Mouse (Mus musculus): ENCODE data around the gene Prl3d1. TPM values are rescaled to one million over a fixed set of nuclear protein-coding genes. Genes with fewer than 3 reads are reported as not detected.
"Not testable (repeated sequence)": the region's sequence is repeated elsewhere in the genome, so short reads cannot be mapped to it uniquely, and the experiment has no call there.

Prl3d1 gene
- total RNA-seq (2022): not detected

DNA sequence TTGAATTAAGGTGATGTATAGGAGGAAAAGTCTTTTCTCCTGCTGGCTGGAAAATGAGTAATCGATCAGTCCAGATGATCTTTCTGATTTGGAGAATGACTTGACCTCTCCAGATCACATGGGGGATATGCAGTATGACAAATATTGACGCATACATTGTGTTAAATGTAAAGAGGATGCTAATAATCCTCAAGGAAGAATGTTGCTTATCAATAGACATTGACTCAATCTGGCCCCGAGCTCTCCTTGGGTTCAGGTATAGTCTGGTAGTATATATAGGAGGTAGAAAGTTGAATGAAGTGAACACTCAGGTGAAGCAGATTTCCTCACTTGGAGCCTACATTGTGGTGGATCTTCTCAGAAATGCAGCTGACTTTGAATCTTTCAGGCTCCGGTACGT, at the start of gene Prl3d1:
Prl3d1 (plus strand) TSS at position 301 of the 400 bp plus-strand sequence.
- not testable (repeated sequence) for DNase-seq (ENCODE audit: low spot score in 2 of 2)

DNA sequence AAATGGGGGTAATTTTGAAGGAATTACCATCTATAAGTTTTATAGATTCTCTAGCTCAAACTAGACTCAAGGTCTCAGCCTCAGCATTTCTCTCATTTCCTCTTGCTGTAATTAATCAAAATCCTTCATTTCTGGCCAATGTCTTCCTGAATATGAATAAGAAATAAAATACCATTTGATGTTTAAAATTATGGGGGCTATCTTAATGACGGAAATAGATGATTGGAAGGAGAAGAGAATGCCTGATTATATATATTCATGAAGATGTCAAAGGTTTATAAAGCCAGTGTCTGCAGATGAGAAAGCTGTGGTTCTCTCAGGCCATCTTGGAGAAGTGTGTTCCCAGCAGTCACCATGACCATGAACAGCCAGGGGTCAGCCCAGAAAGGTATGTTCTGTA, 36.7 kb upstream of the Prl3d1 start, which contains the start of gene Prl:
Prl (plus strand) TSS at position 301 of the 400 bp plus-strand sequence.
- DNase-seq (ENCODE audit: low spot score in 2 of 2): no peak

GRCm38 (mm10) chr13:27059177-27059576, 34.8 kb upstream of the Prl3d1 start:
- no peak for DNase-seq (ENCODE audit: low spot score in 2 of 2)

DNA sequence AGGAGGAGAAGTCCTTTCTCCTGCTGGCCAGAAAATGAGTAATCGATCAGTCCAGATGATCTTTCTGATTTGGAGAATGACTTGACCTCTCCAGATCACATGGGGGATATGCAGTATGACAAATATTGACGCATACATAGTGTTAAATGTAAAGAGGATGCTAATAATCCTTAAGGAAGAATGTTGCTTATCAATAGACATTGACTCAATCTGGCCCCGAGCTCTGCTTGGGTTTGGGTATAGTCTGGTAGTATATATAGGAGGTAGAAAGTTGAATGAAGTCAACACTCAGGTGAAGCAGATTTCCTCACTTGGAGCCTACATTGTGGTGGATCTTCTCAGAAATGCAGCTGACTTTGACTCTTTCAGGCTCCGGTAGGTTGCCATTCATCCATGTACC, 27.4 kb downstream of the Prl3d1 start, which contains the start of gene Prl3d2:
Prl3d2 (plus strand) TSS at position 301 of the 400 bp plus-strand sequence.
- DNase-seq (ENCODE audit: low spot score in 2 of 2): not testable (repeated sequence)

- no peak for DNase-seq (ENCODE audit: low spot score in 2 of 2)
These were observed 54.3 kb downstream of the Prl3d1 start for GRCm38 (mm10) chr13:27148264-27148663.

Other genes starting within 250 kb of the Prl3d1 start
- not detected for gene Prl, start 36.6 kb upstream of the Prl3d1 start, total RNA-seq (2022)
- gene Prl3d2, start 27.5 kb downstream of the Prl3d1 start, total RNA-seq (2022): not detected
- not detected for gene Prl3d3, start 62.6 kb downstream of the Prl3d1 start, total RNA-seq (2022)
- gene Prl3c1, start 102.5 kb downstream of the Prl3d1 start, total RNA-seq (2022): not detected
- not detected for gene Prl3b1, start 147.7 kb downstream of the Prl3d1 start, total RNA-seq (2022)
- not detected for gene Prl3a1, start 165.2 kb downstream of the Prl3d1 start, total RNA-seq (2022)
- not detected for gene Prl6a1, start 218.4 kb downstream of the Prl3d1 start, total RNA-seq (2022)

All from gastrocnemius, adult 8-10 months (tissue).